Mouse (Mus musculus): Measurements from ENCODE around the gene Rnaseh2b.

DNA sequence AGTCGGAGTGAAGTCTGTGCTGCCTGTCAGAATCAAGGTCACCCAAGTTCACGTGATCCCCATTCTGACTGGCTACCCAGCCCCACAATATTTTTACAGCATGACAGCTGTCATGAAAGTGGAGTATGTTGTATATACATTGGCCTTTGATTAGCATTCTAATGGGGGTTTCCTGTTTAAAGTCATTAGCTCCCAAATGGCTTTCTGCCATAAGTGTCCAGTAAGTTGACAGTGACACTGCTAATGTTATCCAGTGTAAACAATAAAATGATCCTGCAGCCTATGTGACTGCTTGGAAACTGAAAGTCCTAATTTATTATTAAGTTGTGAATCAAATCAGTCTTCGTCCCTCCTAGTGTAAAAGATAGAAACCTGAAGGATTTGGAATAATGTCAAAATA lies 33.6 kb downstream of the Rnaseh2b start:
- TF ChIP-seq CTCF (conservative IDR thresholded peaks at IDR 0.05; ENCODE audit: low read length), result no peak
- TF ChIP-seq NANOG (IDR thresholded peaks at IDR 0.05; ENCODE audit: borderline replicate concordance, low read length), result no peak
- TF ChIP-seq POU5F1 (IDR thresholded peaks at IDR 0.05; ENCODE audit: borderline replicate concordance, low read length), result no peak

All from E14TG2a.4 (cell line).